Mouse (Mus musculus): ENCODE measurements around the gene Zmynd8.

DNA sequence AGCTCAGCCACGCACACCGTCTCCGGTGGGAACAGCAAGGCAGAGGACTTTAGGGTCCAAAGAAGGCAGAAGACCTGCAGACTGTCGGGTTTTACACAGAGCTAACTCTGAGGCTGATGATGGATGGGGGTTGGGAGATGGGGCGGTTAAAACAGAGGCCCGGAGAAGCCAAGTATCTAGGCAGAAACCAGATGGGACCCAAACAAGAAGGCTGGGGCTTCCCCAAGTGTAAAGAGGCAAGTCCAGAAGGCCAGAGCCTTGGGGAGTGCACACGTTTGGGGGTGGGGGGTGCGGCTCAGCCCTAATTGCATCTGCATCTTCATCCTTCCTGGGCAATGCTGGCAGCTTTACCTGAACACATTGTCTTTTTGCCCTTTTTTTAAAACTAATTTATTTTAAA, 85.9 kb downstream of the Zmynd8 start:
- no peak for TF ChIP-seq CTCF (IDR thresholded peaks at IDR 0.05; ENCODE audit: borderline replicate concordance, insufficient read depth, low read depth, low read length)
- TF ChIP-seq POLR2A (IDR thresholded peaks at IDR 0.05; ENCODE audit: borderline replicate concordance, insufficient read depth, low read length) = no peak
